Mouse (Mus musculus) heart, adult 8-10 months (tissue): ENCODE data around the gene Ppm1l. TPM values are rescaled to one million over a fixed set of nuclear protein-coding genes. Genes with fewer than 3 reads are reported as not detected.
A peak's percentile ranks its signal among the peaks of the same experiment; 100 is the strongest.
"Not testable (repeated sequence)": the region's sequence is repeated elsewhere in the genome, so short reads cannot be mapped to it uniquely, and the experiment has no call there.

Experiments used
- DNase-seq: peaks from one replicate; pipeline ENCODE4 v3.0.0; 2022; ENCODE audit warnings: low spot score
- total RNA-seq, 4 experiments: library from RNA; stranded (reverse); gene quantifications; 2 replicates each; pipeline ENCODE4 v1.2.4; 2022

Ppm1l gene
- total RNA-seq, 4 experiments from 2014 or later: 27.1 to 35.0 (median 31.1) TPM

GRCm38 (mm10) chr3:69367916-69368315 is 51.3 kb downstream of the Ppm1l start:
- DNase-seq: no peak

DNA sequence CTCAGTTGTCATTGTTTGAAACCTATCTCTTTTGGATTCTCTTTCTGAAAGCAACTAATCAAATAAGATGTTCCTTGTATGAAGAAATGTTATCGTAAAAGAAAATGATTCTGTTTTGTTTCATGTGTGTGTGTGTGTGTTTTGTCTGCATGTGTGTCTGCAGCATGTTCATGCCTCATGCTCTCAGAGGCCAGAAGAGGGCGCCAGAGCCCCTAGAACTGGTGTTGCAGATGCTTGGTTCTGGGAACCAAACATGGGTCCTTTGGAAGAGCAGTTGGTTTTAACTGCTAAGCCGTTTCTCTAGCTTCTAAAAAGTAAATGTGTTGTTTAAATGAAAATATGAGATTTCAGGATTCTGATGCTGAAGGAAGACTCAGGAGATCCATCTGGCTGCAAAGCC is 56.1 kb downstream of the Ppm1l start:
- no peak for DNase-seq

DNA sequence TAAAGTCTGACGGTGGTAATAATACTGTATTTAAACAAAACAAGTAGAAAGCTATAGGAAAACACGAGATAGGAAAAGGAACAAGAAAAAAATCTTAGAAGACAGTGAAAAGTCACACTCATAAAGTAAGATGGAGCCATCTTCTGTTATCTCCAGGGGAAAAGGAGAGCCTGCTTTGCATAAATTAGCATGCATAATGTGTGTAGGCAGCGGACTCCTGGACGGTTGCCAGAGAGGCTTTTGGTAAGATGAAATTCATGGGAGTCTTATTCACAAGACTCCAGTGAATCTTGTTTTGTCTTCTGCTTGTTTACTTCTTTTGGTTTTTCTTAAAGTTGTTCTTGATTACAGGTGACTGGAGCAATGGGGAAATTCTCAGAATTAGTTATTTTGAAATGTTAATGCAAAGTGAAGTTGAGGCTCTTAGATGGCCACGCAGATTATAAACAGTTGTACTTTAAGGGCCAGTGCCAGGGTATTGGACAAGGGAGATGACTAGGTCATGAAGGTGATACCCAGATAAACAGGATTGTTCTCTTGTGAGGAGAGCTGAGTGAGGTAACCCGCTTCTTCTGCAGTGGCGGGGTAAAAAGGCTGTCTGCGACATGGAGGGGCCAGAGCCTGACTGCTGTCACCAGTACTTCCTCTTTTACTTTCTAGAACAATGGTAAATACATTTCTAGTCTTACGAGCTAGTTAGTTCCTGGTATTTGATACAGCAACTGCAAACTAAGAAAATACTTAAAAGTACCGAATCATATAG is 57.1 kb downstream of the Ppm1l start:
- no peak for DNase-seq

DNA sequence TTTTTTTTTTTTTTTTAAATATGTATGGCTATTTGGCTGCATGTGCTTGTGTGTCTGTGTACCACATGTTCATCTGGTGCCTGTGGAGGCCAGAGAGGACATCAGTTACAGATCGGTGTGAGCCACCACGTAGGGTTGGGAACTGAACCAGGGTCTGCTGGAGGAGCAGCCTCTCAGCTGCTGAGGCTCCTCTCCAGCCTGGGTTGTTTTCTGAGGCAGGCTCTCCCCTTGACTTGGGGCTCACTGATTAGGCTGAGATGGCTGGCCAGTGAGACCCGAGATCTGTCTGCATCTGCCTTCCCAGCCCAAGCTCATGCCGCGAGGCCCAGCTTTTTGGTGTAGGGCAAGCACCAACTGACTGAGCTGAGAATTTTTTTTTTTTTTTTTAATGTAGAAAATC is 57.9 kb downstream of the Ppm1l start:
- no peak for DNase-seq

- DNase-seq: no peak
Observed at GRCm38 (mm10) chr3:69374983-69375382, 58.3 kb downstream of the Ppm1l start.

DNA sequence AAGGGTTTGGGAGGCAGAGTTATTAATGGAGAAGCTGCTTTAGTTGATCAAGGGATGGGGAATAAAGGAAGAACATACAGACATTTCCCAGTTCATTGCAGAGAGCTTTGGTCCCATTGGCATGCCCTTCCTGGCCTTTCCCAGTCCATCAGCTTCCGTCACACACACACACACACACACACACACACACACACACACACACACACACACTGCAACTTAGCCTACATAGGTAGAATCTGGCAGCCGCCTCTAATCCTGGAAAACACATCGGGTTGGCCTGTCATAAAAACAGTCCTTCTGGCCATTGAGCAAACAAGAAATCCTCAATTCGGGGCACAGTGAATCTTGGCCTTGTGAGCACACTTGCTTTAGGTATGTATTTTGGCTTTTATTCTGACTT is 64.6 kb downstream of the Ppm1l start:
- no peak for DNase-seq

GRCm38 (mm10) chr3:69391834-69392233 is 75.2 kb downstream of the Ppm1l start:
- DNase-seq: not testable (repeated sequence)

DNA sequence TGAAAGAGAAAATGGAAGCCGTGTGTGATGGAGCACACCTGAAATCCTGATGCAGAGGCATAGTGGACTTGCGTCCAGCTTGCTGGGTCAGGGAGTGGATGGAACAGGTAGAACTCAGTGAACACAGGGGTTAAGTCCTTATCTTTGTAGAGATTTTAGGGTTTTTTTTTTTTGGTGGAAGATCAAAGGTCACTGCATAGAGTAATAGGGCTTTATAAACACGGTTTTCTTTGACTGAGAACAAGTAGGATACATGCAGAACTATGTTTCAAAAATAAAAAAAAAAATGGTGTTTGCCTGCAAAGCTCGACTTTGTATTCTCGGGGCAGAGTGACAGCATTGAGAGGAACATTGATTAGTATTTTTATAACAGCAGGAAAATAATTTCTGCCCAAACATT is 75.6 kb downstream of the Ppm1l start:
- DNase-seq: no peak

DNA sequence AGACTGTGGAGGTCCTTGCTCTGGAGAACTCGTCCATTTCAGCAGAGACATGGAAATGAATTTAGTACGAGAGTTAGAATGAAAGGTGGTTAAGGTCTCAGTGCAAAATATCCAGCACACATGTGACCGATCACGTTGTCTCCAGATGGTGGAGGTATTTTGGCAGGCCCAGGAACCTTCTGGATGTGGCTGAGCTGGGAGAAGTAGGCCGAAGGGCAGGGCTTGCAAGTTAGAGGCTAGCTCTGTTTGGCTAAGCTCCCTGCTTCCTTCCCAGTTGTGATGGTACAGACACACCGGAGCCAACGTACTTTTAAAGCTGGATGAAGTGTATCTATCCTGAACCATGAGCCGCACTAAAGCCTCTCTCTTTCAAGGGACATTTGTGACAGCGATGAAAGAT is 76.4 kb downstream of the Ppm1l start:
- no peak for DNase-seq

DNA sequence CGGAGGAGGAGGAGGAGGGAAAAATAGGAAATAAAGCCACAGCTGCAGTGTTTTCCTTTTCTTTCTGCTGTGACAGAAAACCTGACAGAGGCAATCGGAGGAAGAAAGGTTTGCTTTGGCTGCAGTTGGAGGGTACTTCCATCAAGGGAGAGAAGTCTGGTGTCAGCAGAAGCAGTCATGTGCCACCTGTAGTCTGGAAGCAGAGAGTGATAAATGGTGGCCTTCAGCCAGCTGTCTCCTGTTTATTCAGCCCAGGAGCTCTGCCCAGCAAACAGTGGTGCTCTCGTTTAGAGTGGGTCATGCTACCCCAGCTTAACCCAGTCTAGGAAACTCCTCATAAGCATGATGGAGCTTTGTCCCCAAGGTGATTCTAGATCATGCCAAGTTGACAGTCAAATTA is 77.3 kb downstream of the Ppm1l start:
- peak; percentile 30 for DNase-seq

- no peak for DNase-seq
Observed at GRCm38 (mm10) chr3:69395084-69395483, 78.4 kb downstream of the Ppm1l start.

DNA sequence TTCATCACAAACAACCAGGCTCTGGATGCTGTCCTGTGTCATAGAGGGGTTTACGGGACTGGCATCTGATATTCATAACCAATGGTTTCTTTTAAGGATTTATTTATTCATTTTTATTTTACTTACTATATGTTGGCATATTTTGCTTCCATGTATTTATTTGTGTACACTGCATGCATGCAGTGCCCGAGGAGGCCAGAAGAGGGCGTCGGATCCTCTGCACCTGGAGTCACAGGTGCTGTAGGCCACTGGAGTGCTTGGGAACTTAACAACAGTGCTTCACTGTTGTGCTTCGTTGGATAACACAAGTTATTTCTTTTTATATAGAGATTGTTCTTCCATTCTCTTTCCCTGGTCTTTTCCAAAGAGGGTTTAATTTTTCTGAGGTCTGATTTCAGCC is 81.1 kb downstream of the Ppm1l start:
- DNase-seq: no peak

GRCm38 (mm10) chr3:69399336-69399735 is 82.7 kb downstream of the Ppm1l start:
- no peak for DNase-seq

DNA sequence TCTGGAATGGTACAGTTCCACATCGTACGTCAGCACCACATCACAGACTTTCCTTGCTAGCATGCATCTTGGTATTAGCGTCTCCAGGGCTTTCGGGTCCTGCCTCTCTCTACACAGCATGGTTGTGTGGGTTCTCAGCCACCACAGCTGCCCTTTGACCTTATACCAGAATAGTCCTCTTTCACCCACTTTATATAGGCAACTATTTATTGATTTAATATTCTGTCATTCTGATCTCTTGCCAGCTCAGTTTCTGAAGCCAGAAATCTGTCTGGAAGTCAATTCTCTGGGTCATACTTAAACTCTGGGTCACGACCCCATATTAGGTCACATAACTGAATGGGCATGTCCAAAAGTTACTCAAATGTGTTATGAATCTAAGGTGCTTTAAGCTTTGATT is 86.5 kb downstream of the Ppm1l start:
- DNase-seq: no peak

- no peak for DNase-seq
Observed at GRCm38 (mm10) chr3:69406210-69406895, 89.7 kb downstream of the Ppm1l start.

GRCm38 (mm10) chr3:69408064-69408463 is 91.4 kb downstream of the Ppm1l start:
- no peak for DNase-seq

DNA sequence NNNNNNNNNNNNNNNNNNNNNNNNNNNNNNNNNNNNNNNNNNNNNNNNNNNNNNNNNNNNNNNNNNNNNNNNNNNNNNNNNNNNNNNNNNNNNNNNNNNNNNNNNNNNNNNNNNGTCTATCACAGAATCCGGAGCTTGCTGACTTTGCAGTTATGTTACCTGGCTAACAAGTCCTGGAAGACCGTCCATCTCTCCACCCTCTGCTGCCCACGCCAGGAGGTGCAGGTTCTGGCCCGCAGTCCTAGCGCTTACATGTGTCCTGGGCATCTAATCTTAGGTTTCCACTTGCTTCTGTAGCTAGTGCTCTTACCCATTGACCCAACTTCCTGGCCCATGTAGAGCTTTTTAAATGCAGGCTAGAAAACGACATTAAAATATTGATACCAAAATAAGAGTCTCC is 99.5 kb downstream of the Ppm1l start:
- DNase-seq: no peak

- no peak for DNase-seq
Observed at GRCm38 (mm10) chr3:69422741-69423140, 106.1 kb downstream of the Ppm1l start.

DNA sequence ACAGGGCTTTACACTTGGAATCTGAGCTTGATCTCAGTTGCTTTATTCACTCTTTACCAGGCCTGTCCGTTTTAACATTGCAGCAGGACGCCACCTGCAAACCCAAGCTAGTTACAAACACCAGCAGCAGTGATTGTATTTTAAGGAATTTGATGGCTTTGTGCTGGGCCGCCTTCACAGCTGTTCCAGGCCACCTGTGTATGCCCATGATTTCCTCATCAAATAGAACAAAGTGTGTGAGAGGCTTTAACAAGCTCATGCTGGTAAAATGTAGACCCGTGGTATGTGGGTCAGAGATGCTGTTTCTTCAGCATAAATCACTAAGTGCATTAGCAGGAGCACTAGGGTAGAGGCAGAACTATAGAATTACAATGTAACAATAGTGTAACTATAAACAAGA is 106.7 kb downstream of the Ppm1l start:
- DNase-seq: no peak

GRCm38 (mm10) chr3:69424781-69425180 is 108.1 kb downstream of the Ppm1l start:
- not testable (repeated sequence) for DNase-seq

DNA sequence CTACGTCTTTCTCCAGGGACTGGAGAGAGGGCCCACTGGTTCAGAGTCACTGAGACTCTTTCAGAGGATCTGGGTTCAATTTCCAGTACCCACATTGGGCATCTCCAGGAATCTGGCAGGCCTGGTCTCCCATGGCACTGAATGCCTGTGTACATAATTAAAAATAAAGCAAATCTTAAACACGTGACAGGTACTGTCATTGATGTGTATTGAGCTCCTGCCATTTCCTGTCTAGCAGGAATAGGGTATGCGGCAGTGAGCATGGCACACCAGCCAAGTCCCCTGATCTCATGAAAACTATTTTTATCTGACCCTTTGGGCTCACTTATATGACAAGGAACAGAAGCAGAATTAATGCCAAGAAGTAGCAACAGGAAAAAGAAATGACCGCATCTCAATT is 110.6 kb downstream of the Ppm1l start:
- peak; percentile 42 for DNase-seq

DNA sequence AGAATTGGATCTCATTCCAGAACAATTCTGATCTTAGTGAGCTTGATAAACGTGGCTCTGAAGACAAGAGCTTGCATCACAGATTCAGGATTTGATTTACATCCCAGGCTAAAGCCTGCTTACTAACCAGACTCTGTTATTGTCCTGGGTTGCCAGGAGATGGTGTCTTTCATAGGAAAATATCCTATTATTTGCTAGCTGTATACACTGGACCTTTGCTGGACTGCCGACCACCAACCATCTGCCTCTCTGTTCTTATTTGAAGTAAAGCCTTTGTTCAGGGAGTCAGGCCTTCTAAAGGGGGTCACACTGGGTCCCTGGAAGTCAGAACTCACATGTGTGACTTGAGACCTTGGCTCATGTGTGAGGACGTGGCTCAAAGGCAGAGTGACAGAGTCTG is 111.6 kb downstream of the Ppm1l start:
- no peak for DNase-seq

- no peak for DNase-seq
Observed at GRCm38 (mm10) chr3:69429319-69429718, 112.7 kb downstream of the Ppm1l start.
